Mouse (Mus musculus) intestine, postnatal 0 days (tissue): ENCODE data around the gene Aldh18a1. TPM values are rescaled to one million over a fixed set of nuclear protein-coding genes. Genes with fewer than 3 reads are reported as not detected.
A peak's percentile ranks its signal among the peaks of the same experiment; 100 is the strongest.

ENCODE experiments used
- ATAC-seq: fragments of 200-750 bp; cut with Nextera tagmentation; 2 replicates; pipeline ENCODE4 v1.8.0; 2017; ENCODE audit warnings: mild to moderate bottlenecking, moderate TSS enrichment, moderate library complexity
- H3K27ac ChIP-seq: fragments of 300-500 bp; sonication (generic); 2 replicates; pipeline ENCODE4 v1.5.1; 2014; ENCODE audit warnings: mild to moderate bottlenecking, low read depth, low read length, moderate library complexity
- H3K27me3 ChIP-seq: fragments of 300-500 bp; sonication (generic); replicated peaks from 2 replicates; pipeline ENCODE4 v1.6.1; 2014; ENCODE audit warnings: low read length, mixed read lengths; ENCODE audit not compliant: control insufficient read depth, insufficient read depth
- H3K36me3 ChIP-seq: fragments of 300-500 bp; sonication (generic); 2 replicates; pipeline ENCODE4 v1.6.1; 2014; ENCODE audit warnings: mild to moderate bottlenecking, moderate library complexity; ENCODE audit not compliant: control insufficient read depth, insufficient read depth
- H3K4me1 ChIP-seq: fragments of 300-500 bp; sonication (generic); replicated peaks from 2 replicates; pipeline ENCODE4 v1.6.1; 2014; ENCODE audit warnings: antibody characterized with exemption, low read length, mixed read lengths; ENCODE audit not compliant: control insufficient read depth, insufficient read depth
- H3K4me2 ChIP-seq: fragments of 300-500 bp; sonication (generic); replicated peaks from 2 replicates; pipeline ENCODE4 v1.6.1; 2014; ENCODE audit warnings: low read depth, mild to moderate bottlenecking, moderate library complexity
- H3K4me3 ChIP-seq: fragments of 300-500 bp; sonication (generic); 2 replicates; pipeline ENCODE4 v1.5.1; 2014; ENCODE audit warnings: low read depth, low read length
- H3K9ac ChIP-seq: fragments of 300-500 bp; sonication (generic); 2 replicates; pipeline ENCODE4 v1.6.1; 2014; ENCODE audit warnings: mild to moderate bottlenecking, low read depth, low read length
- H3K9me3 ChIP-seq: fragments of 300-500 bp; sonication (generic); 2 replicates; pipeline ENCODE4 v1.6.1; 2016; ENCODE audit warnings: mixed run types; ENCODE audit not compliant: control insufficient read depth
- CTCF ChIP-seq: sonication (generic); IDR thresholded peaks from 2 replicates; pipeline ENCODE4 v1.5.1; 2016; ENCODE audit warnings: low read depth, mild to moderate bottlenecking, control low read depth, antibody characterized with exemption, moderate library complexity
- WGBS: fragments of 180-500 bp; shearing (Covaris S2); extraction: QIAGEN DNeasy Blood & Tissue Kit; methylation state at CpG from one replicate; pipeline ENCODE4 v1.1.7; 2014; 5-methylcytosine and 5-hydroxymethylcytosine counted together
- polyA plus RNA-seq: library from polyadenylated mRNA; unstranded; fragments of >200 nt; fragmentation: Nextera tagmentation; extraction: Ambion mirVana; gene quantifications from 2 replicates; pipeline ENCODE4 v1.2.1, GENCODE M21; 2015

The Aldh18a1 gene
- 204 and 226 TPM in 2 replicates for polyA plus RNA-seq

DNA sequence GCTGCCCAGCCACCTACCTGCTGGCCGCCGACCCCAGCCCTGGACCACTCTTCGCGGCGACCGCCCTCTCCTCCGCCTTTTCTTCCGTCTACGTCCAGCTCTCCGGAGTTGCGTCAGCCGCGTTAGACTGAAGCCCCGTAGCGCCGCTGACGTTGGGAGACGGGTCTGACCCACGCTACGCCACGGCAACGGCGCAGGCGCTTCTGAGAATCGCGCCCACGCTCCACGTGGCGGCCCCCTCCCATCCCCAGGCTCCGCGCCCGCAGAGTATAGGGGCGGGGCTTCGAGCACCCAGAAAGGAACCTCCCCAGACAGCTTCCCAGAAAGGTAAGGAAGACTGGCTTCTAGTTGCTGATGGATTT is at the start of gene Aldh18a1:
Gene Aldh18a1, minus strand, starts transcription at position 171 of the 362 bp plus-strand sequence.
- Histone ChIP-seq H3K9me3 (no peaks in the 10 kb centered on the region), H3K27me3 (no peaks in the 10 kb centered on the region), H3K4me2 (peak within 1 kb of the TSS; percentile 84), H3K36me3 (peaks cover 10% of the 10 kb centered on the region; the same call in 1 of the 2 replicates), H3K4me3 (peak within 1 kb of the TSS; percentile 79), H3K4me1 (no peaks in the 10 kb centered on the region; the same call in none of the 2 replicates), H3K27ac (peak within 1 kb of the TSS; percentile 96), H3K9ac (peak within 1 kb of the TSS; percentile 72)
- ATAC-seq: peak; percentile 86
- under 1% methylated on average over 34 of the region's 34 CpGs for WGBS
- peak; percentile 26; the same call in 1 of the 2 replicates for TF ChIP-seq CTCF

DNA sequence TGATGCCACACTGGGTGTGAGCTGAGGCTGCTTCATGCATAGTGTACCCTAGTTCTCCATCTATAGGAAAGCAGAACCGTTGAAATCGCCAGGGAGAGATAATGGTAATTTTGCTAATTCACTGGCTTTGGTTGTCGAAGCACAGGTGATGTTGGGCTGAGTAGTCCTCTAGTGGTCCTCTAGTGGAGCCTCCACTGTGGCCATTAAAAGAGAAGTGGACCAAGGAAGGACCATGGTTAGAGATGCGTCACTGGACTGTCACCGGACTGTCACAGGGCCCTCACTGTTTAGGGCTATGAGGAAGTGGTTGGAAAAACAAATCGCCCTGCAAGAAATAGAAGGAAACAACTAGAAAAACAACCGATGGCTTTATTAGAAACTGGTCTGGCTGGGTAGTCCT is 49.3 kb upstream of the Aldh18a1 start:
- H3K9ac ChIP-seq: no peak overlapping the region
- ATAC-seq: no peak
- H3K4me1 ChIP-seq: no peaks in the 10 kb centered on the region
- no peaks in the 10 kb centered on the region for H3K9me3 ChIP-seq
- no peak for TF ChIP-seq CTCF
- H3K27me3 ChIP-seq: no peaks in the 10 kb centered on the region
- 70% methylated on average over 7 of the region's 7 CpGs for WGBS
- H3K27ac ChIP-seq: no peak overlapping the region
- H3K36me3 ChIP-seq: no peaks in the 10 kb centered on the region
- H3K4me2 ChIP-seq: no peak overlapping the region
- H3K4me3 ChIP-seq: no peak overlapping the region

DNA sequence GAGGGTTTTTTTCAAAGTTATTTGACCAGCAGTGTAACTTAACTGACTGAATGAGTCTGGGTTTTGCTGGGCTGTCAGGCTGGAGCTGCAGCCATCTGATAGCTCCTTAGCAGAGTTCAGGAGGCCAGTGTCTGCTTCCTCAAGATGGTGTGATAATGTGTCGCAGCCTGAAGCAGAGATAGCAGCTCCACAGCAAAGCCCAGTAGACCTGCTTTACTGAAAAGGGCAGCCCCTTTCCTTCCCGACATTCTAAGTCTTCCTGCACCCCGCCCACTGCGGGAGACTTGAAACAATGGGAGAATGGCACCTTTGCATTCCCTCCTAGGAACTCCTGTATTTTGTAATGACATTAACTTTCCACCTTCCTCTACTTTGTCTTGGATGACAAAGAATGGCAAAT is 48.8 kb upstream of the Aldh18a1 start:
- no peaks in the 10 kb centered on the region for H3K4me1 ChIP-seq
- ATAC-seq: no peak
- 30% methylated on average over 4 of the region's 4 CpGs for WGBS
- no peaks in the 10 kb centered on the region for H3K9me3 ChIP-seq
- no peaks in the 10 kb centered on the region for H3K27me3 ChIP-seq
- no peak overlapping the region for H3K27ac ChIP-seq
- H3K9ac ChIP-seq: no peak overlapping the region
- no peaks in the 10 kb centered on the region for H3K36me3 ChIP-seq
- TF ChIP-seq CTCF: no peak
- no peak overlapping the region for H3K4me3 ChIP-seq
- H3K4me2 ChIP-seq: no peak overlapping the region

DNA sequence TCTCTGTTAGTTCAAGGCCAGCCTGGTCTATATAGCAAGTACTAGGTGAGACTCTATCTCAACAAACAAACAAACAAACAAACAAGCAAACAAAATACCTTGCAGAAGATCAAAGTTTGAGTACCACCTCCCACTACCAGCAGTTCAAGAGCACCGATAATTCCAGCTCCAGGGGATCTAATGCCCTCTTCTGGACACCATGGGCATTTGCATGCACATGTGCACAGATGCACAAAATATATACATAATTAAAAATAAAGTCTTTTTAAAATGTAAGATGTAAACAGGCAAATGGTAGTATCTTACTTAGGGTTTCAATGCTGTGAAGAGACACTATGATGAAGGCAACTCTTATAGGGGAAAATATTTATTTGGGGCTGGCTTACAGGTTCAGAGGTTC is 44.9 kb upstream of the Aldh18a1 start:
- Histone ChIP-seq H3K27ac (no peak overlapping the region), H3K4me2 (no peak overlapping the region), H3K4me3 (no peak overlapping the region), H3K27me3 (no peaks in the 10 kb centered on the region), H3K9ac (no peak overlapping the region), H3K4me1 (no peaks in the 10 kb centered on the region), H3K9me3 (no peaks in the 10 kb centered on the region), H3K36me3 (no peaks in the 10 kb centered on the region)
- no peak for ATAC-seq
- peak; percentile 52 for TF ChIP-seq CTCF
- 65% methylated on average over 1 of the region's 1 CpGs for WGBS

DNA sequence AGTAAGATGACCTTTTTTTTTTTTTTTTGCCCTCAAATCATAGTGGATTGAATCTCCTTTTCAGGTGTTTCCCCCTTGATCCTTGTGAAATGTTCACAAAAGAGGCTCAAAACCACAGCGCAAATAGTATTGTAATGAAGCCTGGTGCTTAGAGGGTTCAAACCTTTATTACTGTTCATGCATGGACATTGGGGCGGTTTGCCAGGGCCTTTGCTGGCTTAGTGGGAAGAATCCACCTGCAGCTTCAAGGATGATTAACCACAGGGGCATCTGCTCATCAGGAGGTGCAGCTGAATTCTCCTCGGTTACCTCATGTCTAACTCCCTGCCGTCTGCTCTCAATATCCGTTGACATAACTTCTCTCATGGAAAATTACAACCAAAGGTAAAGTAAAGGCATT is 44.4 kb upstream of the Aldh18a1 start:
- no peak for TF ChIP-seq CTCF
- no peak overlapping the region for H3K9ac ChIP-seq
- WGBS: 80% methylated on average over 5 of the region's 5 CpGs
- no peaks in the 10 kb centered on the region for H3K9me3 ChIP-seq
- H3K4me2 ChIP-seq: no peak overlapping the region
- no peak overlapping the region for H3K27ac ChIP-seq
- no peaks in the 10 kb centered on the region for H3K27me3 ChIP-seq
- no peaks in the 10 kb centered on the region for H3K4me1 ChIP-seq
- no peak overlapping the region for H3K4me3 ChIP-seq
- ATAC-seq: no peak
- H3K36me3 ChIP-seq: no peaks in the 10 kb centered on the region

DNA sequence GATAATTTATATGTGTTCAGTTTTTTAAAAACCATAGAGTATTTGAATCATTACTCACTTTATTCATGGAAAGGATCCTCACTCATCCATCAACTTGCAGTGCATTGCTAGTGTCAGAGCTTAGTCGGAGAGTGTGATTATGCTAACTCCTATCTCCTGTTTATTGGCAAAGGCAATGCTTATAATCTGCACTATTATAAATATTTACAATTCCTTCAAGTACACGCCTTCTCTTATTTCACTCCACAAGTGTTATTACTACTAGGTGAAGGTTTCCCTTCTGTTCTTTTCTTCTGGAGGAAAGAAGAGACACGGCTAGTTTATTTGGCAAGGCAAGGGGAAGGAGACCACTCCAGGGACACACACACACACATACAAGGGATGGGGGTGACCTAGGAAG is 43.9 kb upstream of the Aldh18a1 start:
- Histone ChIP-seq H3K36me3 (no peaks in the 10 kb centered on the region), H3K4me3 (no peak overlapping the region), H3K4me1 (no peaks in the 10 kb centered on the region), H3K4me2 (no peak overlapping the region), H3K9me3 (no peaks in the 10 kb centered on the region), H3K27me3 (no peaks in the 10 kb centered on the region), H3K9ac (no peak overlapping the region), H3K27ac (no peak overlapping the region)
- TF ChIP-seq CTCF: no peak
- ATAC-seq: no peak
- 20% methylated on average over 3 of the region's 3 CpGs for WGBS

DNA sequence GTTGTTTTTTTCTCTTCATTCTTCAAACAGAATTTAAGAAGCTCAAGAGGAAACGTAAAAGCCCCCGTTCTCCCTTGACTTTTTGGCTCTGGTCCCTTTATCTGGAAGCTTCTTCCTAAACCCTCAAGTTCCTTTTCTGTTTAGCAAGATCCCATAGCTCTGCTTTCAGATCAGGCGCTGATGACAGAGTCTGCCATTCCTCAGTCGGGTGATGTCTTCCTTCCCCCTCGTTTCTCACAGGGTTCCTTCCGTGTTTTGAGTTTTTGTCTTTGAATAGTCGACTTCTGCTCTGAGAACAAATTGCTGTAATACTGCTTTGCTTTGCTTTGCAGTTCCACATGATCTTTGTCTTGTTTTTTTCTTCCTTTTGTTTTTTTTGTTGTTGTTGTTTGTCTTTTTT is 42.3 kb upstream of the Aldh18a1 start:
- WGBS: 64% methylated on average over 7 of the region's 7 CpGs
- no peak for ATAC-seq
- H3K9ac ChIP-seq: no peak overlapping the region
- no peak overlapping the region for H3K27ac ChIP-seq
- no peaks in the 10 kb centered on the region for H3K9me3 ChIP-seq
- no peaks in the 10 kb centered on the region for H3K36me3 ChIP-seq
- H3K4me3 ChIP-seq: no peak overlapping the region
- no peak overlapping the region for H3K4me2 ChIP-seq
- no peaks in the 10 kb centered on the region for H3K27me3 ChIP-seq
- no peaks in the 10 kb centered on the region for H3K4me1 ChIP-seq
- no peak for TF ChIP-seq CTCF
